Mouse (Mus musculus): ENCODE measurements around the gene Pms2. TPM values are rescaled to one million over a fixed set of nuclear protein-coding genes. Genes with fewer than 3 reads are reported as not detected.

The Pms2 gene
- polyA plus RNA-seq (2012; rRNA removed): 6.5 and 7.1 TPM in 2 replicates

DNA sequence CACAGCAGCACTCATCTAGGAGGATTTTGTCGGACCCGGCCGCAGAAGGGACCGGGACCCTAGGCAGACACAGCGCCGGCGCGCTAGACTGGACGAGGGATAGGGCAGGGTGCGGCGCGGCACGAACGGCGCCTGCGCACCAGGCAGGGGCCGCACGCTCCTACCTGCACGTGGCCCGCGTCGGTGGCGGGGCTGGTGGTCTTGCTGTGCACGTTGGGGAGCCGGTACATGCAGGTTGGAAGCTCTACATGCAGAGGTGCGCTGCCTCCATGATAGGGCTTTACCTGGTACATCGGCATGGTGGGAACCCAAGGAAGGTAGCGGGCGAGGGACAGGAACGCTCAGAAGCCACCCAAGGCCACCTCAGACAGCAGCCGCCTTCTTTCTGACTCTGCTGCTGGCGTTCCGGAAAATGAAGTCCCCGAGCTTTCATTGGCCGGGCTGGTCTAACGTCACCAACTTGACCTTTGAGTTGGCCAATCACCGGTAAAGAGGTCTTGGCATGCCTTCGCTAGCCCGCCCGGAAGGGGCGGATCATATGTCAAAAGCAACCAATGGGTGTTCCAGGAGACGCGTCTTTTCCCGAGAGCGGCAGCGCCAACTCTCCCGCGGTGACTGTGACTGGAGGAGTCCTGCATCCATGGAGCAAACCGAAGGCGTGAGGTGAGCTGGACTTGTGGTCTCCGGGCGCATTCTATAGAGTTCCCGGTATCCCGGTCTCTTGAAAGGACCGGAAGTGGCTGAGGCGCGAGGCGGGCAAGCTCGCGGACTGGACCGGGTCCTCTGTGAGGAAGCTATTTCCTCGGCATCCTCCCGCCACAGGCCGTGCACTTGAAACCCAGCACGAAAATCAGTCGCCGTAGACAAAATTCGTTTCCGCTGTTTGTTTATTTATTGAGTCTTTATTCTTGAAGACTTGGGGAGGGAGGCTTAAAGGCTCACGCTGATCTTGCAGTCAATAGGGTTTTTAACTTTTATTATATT, at the start of gene Pms2, which contains the start of gene Aimp2:
Gene Pms2 (plus strand): TSS at position 548 of the 984 bp plus-strand sequence.
Gene Aimp2 (minus strand): TSS at position 431 of the 984 bp plus-strand sequence.
- peak; percentile 77 for DNase-seq (ENCODE audit: low spot score)

GRCm38 (mm10) chr5:143871547-143872169, 38.1 kb upstream of the Pms2 start:
- DNase-seq (ENCODE audit: low spot score): no peak

- no peak for DNase-seq (ENCODE audit: low spot score)
Observed at GRCm38 (mm10) chr5:143874571-143874970, 35.2 kb upstream of the Pms2 start.

DNA sequence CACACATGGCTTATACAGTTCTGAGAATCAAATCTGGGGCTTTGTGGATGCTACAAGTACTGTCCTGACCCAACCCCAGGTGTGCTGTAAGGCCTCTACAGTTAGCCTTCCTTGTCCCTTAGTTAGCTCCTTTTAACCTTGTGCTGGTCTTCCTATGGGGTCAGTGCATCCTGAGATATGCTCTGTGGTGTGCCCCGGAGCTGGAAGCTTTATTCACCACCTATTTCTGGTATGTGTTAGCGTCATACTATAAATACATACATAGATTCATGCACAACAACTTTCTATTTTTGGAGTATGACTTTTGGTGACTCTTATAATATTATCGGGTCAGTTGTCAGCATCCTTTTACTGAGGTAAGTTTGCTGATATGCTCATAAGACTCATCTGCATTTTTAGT, 24.5 kb upstream of the Pms2 start:
- DNase-seq (ENCODE audit: low spot score): no peak

- DNase-seq (ENCODE audit: low spot score): no peak
Observed at GRCm38 (mm10) chr5:143890741-143891140, 19.0 kb upstream of the Pms2 start.

DNA sequence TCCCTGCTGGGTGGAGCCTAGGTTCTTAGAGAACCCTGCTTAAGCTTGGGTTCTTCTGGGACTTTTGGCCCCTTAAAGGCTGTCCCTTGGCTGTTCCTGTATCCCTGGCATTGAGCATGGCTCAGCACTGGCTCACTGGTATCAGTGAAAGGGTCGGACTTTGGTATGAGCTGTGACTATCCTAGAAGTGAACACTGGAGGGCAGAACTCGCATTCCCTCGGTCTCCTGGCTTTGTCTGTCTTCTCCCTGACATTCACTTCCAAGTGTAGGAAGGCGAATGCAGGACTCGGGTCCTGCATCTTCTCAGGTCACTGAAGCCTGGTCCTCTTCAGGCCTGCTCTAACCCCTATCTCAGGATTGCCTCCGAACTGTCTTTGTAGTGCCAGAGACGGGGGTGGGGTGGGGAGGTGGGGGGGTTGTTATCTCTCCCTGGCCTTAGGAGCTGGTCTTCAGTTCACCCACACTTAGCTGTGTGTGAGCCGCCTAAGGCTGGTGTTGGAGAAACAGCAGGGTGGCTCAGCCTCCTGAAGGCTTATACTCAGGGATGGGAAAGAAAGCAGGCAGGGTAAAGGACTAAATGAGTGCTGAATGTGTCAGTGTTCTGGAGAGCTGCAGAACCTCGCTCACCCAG, 17.4 kb upstream of the Pms2 start:
- DNase-seq (ENCODE audit: low spot score): no peak

DNA sequence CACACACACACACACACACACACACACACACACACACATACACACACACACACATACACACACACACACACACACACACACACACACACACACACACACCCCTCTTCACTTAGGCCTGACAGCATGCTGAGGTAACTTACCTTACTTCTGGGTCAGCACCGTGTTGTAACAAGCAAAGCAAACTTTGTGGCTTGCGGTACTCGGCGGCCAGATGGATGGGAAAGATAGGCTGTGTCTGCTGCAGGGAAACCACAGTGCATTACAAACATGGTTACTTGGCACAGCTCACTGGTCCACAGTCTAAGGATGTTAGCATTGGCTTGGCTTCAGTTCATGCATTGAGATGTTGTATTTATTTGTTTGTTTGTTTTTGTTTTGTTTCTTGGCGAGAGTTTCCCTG, 16.4 kb upstream of the Pms2 start:
- peak; percentile 36 for DNase-seq (ENCODE audit: low spot score)

- DNase-seq (ENCODE audit: low spot score): no peak
Observed at GRCm38 (mm10) chr5:143897635-143898330, 12.0 kb upstream of the Pms2 start, which contains the start of gene Ankrd61. Gene Ankrd61 (minus strand): TSS chr5:143897685.

DNA sequence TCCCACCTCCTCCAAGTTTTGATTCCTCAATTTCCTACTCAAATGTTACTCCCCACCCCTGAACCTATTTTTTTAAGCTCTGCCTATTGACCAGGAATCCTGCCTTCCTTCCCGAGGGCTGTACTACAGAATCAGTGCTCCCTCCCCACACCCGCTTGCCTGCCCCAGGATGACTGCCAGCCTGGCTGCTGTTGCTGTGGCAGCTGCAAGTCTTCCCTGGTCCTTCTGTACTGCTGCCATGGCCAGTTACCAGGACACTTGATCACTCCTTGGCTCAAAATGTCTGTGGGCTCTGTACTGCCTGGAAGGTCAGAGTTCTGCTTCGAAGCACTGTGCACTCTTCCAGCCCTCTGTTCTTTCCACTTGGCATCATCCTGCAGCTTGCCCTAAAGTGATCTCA, 7.7 kb upstream of the Pms2 start:
- no peak for DNase-seq (ENCODE audit: low spot score)

DNA sequence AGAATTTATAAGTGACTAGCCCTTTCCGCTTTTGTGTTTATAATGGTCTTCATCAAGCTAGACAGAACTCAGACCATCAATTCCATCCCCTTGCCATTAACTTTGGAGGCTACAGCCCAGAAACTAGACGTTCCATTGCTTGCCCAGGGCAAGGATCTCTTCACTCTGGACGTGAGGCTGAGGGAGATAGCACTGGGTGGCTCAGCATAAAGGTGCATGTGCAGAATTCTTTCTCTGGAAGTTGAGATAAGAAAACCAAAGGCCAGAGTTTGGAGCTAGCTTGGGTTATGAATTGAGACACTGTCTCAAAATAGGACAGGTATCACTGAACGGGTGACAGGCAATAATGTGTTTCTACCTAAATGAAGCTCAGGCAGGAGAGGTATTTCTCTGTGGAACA, 6.0 kb upstream of the Pms2 start:
- no peak for DNase-seq (ENCODE audit: low spot score)

- DNase-seq (ENCODE audit: low spot score): no peak
Observed at GRCm38 (mm10) chr5:143906429-143906828, 3.3 kb upstream of the Pms2 start.

DNA sequence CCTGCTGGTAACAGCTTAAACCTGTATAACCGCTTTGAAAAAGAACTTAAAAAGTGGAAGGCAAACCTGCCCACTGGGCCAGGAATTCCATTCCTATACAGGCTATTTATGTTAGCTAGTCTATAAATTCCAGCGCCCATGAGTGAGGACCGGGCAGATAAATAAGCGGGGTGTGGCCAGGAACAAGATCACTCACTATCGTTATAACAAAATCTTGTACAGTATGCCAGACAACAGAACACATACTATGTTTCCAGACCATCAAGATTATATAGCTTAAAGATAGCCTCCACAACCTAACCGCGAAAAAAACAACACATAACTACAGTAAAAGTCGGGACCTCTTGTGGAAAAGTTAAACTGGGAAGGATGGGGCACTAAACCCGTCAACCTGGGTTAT, 838 bp upstream of the Pms2 start:
- no peak for DNase-seq (ENCODE audit: low spot score)

DNA sequence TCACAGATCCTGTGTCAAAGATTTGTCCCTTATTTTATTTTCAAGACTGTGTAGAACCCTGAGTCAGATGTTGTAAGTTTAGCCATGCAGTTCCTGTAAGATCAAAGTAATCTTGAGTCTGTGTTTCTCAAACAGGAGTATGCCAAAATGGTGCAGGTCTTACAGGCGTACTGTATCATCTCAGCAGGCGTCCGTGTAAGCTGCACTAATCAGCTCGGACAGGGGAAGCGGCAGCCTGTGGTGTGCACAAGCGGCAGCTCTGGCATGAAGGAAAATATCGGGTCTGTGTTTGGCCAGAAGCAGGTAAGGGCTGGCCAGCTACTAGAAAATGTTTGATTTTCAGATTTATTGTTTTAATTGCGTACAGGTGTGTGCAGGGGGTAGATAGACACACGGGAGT, 6.5 kb downstream of the Pms2 start:
- DNase-seq (ENCODE audit: low spot score): no peak

DNA sequence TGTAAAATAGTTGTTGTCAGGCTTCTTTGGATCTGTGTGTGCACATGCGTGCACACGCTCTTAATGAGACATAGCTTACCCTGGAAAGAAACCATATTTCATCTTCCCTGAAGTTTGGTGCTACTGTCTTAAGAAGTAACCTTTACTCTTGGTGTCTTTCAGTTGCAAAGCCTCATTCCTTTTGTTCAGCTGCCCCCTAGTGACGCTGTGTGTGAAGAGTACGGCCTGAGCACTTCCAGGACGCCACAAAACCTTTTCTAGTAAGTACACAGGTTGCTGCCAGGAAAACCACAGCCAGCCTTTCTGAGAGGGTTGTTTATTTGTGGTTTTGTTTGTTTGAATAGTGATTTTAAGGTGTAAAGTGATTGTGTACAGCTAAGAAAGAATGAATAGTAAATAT, 7.7 kb downstream of the Pms2 start:
- DNase-seq (ENCODE audit: low spot score): no peak

GRCm38 (mm10) chr5:143918120-143918519, 8.4 kb downstream of the Pms2 start:
- DNase-seq (ENCODE audit: low spot score): no peak

DNA sequence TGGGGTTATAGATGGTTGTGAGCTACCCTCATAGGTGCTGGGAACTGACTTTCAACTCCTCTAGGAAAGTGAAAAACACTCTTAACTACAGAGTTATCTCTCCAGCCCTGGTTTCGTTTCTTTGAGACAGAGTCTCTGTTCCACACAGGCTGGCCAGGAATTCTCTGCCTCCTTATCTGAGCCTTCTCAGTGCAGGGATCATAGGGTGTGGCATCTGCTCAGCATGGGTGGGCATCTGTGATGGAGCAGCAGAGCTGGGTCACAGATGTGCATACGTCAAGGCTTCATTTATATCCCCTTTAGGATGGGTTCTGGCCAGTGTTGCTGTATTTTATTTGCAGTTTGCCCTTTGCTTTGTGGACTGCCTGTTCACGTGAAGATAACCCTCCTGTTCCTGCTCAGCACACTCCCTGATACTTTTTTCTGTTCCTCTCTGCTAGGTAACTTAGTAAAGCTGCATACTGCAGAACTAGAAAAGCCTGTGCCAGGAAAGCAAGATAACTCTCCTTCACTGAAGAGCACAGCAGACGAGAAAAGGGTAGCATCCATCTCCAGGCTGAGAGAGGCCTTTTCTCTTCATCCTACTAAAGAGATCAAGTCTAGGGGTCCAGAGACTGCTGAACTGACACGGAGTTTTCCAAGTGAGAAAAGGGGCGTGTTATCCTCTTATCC, 15.2 kb downstream of the Pms2 start:
- DNase-seq (ENCODE audit: low spot score): no peak

GRCm38 (mm10) chr5:143927875-143928274, 18.1 kb downstream of the Pms2 start, which contains the start of gene Gm42421:
Gene Gm42421 (plus strand): TSS chr5:143928175.
- no peak for DNase-seq (ENCODE audit: low spot score)

- DNase-seq (ENCODE audit: low spot score): no peak
Observed at GRCm38 (mm10) chr5:143929291-143929690, 19.5 kb downstream of the Pms2 start.

- DNase-seq (ENCODE audit: low spot score): no peak
Observed at GRCm38 (mm10) chr5:143930656-143931055, 20.9 kb downstream of the Pms2 start.

DNA sequence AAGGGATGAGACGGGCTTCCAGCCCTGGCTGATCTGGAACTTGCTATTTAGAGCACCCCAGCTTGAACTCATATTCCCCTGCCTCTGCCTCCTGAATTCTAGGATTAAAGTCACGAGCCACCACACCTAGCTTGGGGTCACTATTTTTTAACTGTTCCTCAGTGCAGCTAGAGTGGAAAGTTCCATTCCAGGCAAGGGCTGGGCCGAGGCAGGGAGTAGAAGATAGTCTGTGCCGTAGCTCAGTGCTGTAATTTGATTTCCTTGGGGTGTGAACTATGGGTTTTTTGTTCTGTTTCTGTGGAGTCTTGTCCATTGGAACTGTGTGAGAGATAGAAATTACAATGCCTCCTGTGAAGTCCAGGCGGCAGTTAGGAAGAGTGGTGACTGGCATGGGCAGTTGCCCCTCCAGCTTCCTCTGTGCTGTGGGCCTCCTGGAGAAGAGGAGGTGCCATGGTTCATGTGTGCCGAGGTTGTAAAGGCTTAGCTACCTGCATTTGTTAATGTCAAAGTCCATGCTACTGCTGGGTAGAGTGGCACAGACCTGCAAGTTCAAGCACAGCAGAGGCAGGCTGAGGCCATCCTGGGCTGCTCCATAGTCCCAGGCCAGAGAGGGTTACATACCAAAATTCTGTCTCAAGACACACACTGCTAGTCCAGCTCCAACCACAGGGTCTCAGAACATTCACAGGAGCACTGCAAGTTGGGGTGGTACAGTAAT, 22.3 kb downstream of the Pms2 start:
- DNase-seq (ENCODE audit: low spot score): no peak

Data from urinary bladder, adult 2 months (tissue).